Mouse (Mus musculus): Measurements from ENCODE around the gene Pde10a.

The Pde10a gene

GRCm38 (mm10) chr17:8525225-8525721 lies at the start of gene Pde10a:
Gene Pde10a (plus strand): TSS chr17:8525372.
- DNase-seq (ENCODE audit: low spot score): peak; percentile 16

GRCm38 (mm10) chr17:8478554-8478953 lies 46.6 kb upstream of the Pde10a start:
- DNase-seq (ENCODE audit: low spot score): no peak

GRCm38 (mm10) chr17:8479493-8480128 lies 45.6 kb upstream of the Pde10a start:
- no peak for DNase-seq (ENCODE audit: low spot score)

GRCm38 (mm10) chr17:8481797-8482196 lies 43.4 kb upstream of the Pde10a start:
- no peak for DNase-seq (ENCODE audit: low spot score)

- no peak for DNase-seq (ENCODE audit: low spot score)
These were observed 42.3 kb upstream of the Pde10a start for GRCm38 (mm10) chr17:8482876-8483275.

GRCm38 (mm10) chr17:8484246-8484645 lies 40.9 kb upstream of the Pde10a start:
- no peak for DNase-seq (ENCODE audit: low spot score)

GRCm38 (mm10) chr17:8485146-8485545 lies 40.0 kb upstream of the Pde10a start:
- DNase-seq (ENCODE audit: low spot score): no peak

GRCm38 (mm10) chr17:8487824-8488223 lies 37.3 kb upstream of the Pde10a start:
- DNase-seq (ENCODE audit: low spot score): no peak

GRCm38 (mm10) chr17:8490971-8491370 lies 34.2 kb upstream of the Pde10a start:
- no peak for DNase-seq (ENCODE audit: low spot score)

GRCm38 (mm10) chr17:8493461-8493860 lies 31.7 kb upstream of the Pde10a start:
- DNase-seq (ENCODE audit: low spot score): no peak

- DNase-seq (ENCODE audit: low spot score): no peak
These were observed 27.0 kb upstream of the Pde10a start for GRCm38 (mm10) chr17:8498151-8498550.

- DNase-seq (ENCODE audit: low spot score): no peak
These were observed 26.5 kb upstream of the Pde10a start for GRCm38 (mm10) chr17:8498655-8499054.

- no peak for DNase-seq (ENCODE audit: low spot score)
These were observed 25.5 kb upstream of the Pde10a start for GRCm38 (mm10) chr17:8499564-8500117.

GRCm38 (mm10) chr17:8504381-8504780 lies 20.8 kb upstream of the Pde10a start:
- DNase-seq (ENCODE audit: low spot score): no peak

- peak; percentile 88 for DNase-seq (ENCODE audit: low spot score)
These were observed 19.3 kb upstream of the Pde10a start for GRCm38 (mm10) chr17:8505669-8506426.

- no peak for DNase-seq (ENCODE audit: low spot score)
These were observed 18.4 kb upstream of the Pde10a start for GRCm38 (mm10) chr17:8506726-8507125.

- DNase-seq (ENCODE audit: low spot score): peak; percentile 21
These were observed 17.5 kb upstream of the Pde10a start for GRCm38 (mm10) chr17:8507654-8508053.

- peak; percentile 83 for DNase-seq (ENCODE audit: low spot score)
These were observed 16.6 kb upstream of the Pde10a start for GRCm38 (mm10) chr17:8508305-8509141.

GRCm38 (mm10) chr17:8516006-8516405 lies 9.2 kb upstream of the Pde10a start:
- no peak for DNase-seq (ENCODE audit: low spot score)

- peak; percentile 11 for DNase-seq (ENCODE audit: low spot score)
These were observed 1.2 kb upstream of the Pde10a start for GRCm38 (mm10) chr17:8523986-8524385.

GRCm38 (mm10) chr17:8524387-8525165 lies 596 bp upstream of the Pde10a start:
- DNase-seq (ENCODE audit: low spot score): peak; percentile 79

All from embryo, embryonic 10 days (tissue).